Mouse (Mus musculus) T-helper 17 cell (primary cell): ENCODE data around the gene Ncoa6.
"Not testable (repeated sequence)": the region's sequence is repeated elsewhere in the genome, so short reads cannot be mapped to it uniquely, and the experiment has no call there.

Source experiments
- in situ Hi-C, 2 experiments: fragments of 300-600 bp; cut with MboI, MseI; formaldehyde crosslinking; loops; 1 replicate in 1 of 2; 2 replicates in 1 of 2; pipeline ENCODE4 v1.15.1; 2025; ENCODE audit warnings: high pct_unique_total_duplicates in 2 of 2

Ncoa6 gene

DNA sequence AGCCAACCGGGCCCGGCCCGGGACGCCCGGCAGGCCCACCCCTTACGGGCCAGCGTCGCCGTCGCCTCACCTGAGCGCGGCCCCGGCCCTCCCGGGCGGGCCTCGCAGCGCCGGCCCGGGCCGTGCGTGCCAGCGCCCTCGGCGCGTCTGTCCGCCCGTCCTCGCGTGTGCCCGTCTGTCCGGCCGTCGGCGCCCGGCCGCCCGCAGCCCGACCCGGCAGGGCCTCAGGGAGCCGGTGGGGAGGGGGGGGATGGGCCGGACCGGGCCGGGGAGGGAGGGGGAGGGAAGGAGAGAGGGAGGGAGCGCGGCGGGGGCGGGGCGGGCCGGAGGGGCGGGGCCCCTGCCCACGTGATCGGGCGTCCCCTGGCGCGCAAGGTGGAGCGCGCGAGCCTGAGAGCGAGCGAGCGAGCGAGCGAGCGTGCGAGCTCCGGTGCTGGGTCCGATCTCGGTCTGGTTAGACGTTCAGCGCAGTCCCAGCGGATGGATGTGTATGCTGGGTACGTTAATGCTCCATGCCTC is at the start of gene Ncoa6:
Gene Ncoa6 (minus strand): TSS at position 325 of the 519 bp plus-strand sequence.
- in situ Hi-C loops = no loop called here

GRCm38 (mm10) chr2:155518531-155519270 is 45.0 kb upstream of the Ncoa6 start:
- in situ Hi-C loops = loop anchor here in 1 of 2 experiments (10.0 to 25.0 kb wide), 2 partner anchors 66 to 244 kb away; partner anchors contain the start of gene Procr

DNA sequence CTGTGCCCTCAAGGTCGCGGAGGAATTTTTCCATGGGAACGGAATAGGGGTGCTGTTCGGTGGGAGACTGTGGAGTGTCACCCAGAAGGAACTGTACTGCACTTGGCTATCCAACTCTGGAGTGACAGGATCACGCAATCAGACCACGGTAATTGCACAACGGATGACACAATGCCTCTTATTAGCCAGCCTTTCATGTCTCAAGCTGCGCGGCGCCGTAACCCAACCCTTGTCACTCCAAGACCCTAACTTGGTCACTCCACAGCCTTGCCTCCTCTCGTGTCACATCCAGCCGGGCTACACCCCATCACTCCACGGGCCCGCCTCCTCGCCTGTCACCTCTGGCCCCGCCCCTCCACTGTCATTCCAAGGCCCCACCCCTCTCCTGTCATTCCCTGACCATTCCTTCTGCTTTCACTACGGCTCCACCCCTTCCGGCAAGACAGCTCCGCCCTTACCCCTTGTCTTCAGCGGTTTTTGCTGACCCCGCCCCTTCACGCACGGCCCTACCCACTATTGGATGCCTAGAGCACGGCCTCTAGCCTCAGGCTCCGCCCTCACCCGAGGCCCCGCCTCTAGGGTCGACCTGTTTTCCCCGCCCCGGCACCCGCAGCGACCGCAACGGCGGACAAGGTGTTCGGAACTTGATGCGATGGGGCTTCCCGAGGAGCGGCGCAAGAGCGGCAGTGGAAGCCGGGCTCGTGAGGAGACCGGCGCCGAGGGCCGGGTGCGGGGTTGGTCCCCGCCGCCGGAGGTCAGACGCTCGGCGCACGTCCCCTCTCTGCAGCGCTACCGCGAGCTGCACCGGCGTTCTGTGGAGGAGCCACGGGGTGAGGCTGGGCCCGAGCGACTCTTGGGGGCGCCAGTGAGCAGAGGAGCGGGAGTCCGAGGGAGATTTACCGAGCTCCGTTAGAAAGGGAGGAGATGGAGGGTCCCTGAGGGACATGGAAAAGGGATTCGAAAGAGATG is 44.0 kb upstream of the Ncoa6 start, which contains the start of the genes Acss2 and Ggt7:
Gene Acss2 (plus strand): TSS at position 494 of the 969 bp plus-strand sequence.
Gene Ggt7 (minus strand): TSS at position 783 of the 969 bp plus-strand sequence.
- in situ Hi-C loops = loop anchor here in 1 of 2 experiments (10.0 to 25.0 kb wide), 2 partner anchors 67 to 245 kb away; partner anchors contain the start of gene Procr

DNA sequence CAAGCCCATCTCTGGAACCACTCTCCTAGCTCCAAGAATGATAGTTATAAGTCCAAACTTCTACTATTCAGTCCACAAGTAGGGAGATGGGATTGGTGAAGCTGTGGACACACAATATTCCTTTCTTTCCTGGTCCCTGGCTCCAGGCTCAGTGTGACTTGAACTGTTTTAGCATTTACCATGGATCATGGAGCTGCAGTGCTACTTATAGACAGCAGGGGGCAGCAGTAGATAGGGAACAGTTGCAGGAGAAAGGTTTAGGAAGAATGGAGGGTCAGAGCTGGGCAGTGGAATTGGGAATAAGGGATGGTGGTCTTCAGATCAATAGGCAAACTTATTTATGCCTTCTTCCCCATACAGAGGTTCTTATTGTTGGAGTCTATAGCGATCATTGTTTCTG is 42.2 kb upstream of the Ncoa6 start:
- in situ Hi-C loops = loop anchor here in 1 of 2 experiments (10.0 to 25.0 kb wide), 2 partner anchors 69 to 246 kb away; partner anchors contain the start of gene Procr

DNA sequence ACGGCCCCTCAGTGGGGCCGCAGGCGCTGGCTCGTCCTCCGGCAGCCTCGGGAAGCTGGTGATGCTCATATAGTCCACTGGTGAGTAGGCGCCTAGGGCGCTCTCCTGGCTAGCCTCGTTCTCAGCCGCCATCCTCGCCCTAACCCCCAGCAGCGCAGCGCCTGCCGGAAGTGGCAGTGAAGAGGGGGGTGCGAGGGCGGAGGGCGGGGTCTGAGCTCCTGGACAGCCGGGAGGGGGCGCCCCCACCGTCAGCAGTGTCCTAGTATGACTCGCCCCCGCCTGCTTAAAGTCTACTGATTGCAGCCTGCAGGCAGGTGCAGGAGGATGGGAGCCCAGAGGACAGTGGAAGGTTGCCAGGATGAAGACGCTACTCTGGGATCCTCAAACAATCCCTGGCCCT is 41.0 kb upstream of the Ncoa6 start:
- in situ Hi-C loops = loop anchor here (5.0 to 25.0 kb wide), 4 partner anchors 70 to 248 kb away; partner anchors contain the start of gene Procr (in 1 of the 2)

DNA sequence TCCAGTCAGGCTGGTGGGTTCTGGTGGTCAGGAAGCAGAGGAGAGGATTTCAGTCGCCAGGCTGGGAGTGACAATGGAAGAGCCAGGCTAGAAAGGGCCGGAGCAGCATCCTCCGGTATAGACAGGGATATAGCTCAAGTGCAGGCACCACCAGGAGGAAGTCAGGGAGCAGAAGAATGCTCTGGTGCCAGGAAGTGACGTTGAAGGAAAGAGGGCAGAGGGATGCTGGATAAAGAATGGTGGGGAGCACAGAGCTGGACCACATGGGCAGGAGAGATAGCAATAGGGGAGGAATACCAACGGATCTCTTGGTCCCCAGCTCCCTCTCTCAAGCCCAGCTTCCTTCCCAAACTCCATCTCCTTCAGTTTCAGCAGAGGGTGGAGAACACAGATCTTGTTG is 39.8 kb upstream of the Ncoa6 start:
- in situ Hi-C loops = loop anchor here (5.0 to 25.0 kb wide), 4 partner anchors 71 to 249 kb away; partner anchors contain the start of gene Procr (in 1 of the 2)

GRCm38 (mm10) chr2:155512479-155512878 is 38.8 kb upstream of the Ncoa6 start:
- in situ Hi-C loops = loop anchor here (5.0 to 25.0 kb wide), 4 partner anchors 72 to 250 kb away; partner anchors contain the start of gene Procr (in 1 of the 2)

DNA sequence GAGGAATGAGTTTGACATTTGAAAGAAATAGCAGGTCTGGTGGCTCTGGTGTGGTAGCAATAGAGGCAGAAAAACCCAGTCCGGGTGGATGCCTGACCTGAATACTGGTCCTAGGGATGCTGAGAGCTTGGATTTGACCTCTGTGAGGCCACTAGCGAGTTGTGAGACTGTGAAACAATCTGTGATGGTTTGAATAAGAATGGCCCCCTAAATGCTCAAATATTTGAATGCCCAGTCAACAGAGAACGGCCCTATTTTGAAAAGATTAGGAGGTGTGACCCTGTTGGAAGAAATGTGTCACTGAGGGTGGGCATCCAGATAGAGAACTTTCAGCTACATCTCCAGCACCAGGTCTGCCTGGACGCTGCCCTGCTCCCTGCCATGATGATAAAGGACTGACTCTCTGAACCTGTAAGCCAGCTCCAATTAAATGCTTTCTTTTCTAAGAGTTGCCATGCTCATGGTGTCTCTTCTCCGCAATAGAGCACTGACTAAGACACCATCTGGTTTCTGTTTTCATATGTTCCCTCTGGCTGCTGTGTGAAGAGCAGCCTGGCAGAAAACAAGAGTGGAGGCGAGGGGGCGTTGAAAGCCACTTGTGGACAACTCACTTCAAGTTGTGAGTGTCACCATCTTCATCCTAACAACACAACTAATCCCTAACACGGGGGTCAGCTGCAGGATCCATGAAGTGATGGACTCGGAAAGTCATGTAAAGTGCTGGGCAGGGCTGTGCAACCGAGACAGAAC is 34.2 kb upstream of the Ncoa6 start:
- in situ Hi-C loops = loop anchor here in 1 of 2 experiments (25.0 kb wide), 1 partner anchor 254 kb away; the partner anchor contains the start of gene Procr

DNA sequence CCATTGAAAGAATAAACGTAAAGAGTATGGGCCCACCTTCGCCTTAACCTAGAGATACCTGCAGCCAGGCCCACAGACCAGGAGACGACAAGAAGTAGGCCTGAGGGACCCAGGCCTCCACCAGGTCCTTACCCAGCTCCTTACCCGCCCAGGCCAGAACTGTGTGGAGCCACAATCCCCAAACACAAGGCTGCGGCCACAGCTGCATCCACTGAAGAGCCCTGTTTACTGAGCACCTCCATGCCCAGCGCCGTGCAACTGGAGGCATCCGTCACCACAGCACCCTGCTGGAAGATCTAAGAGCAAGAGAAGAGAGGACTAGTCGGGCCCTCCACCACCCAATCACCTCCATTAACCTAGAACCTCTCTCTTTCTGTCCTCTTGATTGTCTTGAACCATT is 32.1 kb upstream of the Ncoa6 start:
- in situ Hi-C loops = loop anchor here in 1 of 2 experiments (25.0 kb wide), 1 partner anchor 256 kb away; the partner anchor contains the start of gene Procr

DNA sequence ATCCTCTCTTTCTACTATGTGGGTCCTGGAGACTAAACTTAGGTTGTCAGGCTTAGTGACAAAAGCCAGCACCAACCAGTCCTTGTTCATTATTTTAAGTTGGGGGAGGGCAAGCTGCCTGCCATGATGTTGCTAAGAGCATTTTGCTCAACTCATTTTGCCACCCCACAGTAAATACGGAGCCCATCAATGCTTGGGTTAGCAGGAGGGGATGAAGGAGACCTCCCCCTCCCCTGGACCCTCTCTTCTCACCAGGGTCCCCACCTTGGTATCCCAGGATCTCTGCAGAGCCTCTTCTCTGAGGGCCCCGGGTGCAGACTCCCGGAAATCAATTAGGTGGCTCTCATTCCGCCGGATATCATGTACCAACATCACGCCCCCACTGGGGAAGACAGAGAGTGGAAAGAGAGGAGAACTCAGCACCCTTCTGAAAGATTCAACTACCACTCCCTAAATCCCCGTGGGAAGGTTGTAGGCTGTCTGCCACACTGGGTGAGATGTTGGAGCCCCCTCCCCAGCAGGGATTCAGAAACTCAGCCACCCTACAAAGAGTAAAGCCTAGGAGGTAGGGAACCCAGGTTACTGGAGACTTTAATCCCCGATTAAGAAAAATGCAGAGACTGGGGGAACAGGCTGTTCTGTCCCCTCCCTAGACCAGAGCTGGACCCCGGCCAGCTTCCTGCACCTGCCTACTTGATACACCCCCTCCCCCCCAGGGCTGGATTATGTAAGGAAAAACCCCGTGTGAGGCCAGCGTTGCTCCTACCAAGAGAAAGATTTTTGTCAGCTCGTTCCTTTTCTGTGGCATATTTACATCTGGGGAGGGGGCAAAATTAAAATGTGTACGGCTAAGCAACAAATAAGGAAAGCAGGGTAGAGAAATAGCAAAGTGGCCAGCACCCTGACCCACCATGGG is 31.0 kb upstream of the Ncoa6 start:
- in situ Hi-C loops = loop anchor here in 1 of 2 experiments (25.0 kb wide), 1 partner anchor 258 kb away; the partner anchor contains the start of gene Procr

- in situ Hi-C loops = loop anchor here in 1 of 2 experiments (25.0 kb wide), 1 partner anchor 260 kb away; the partner anchor contains the start of gene Procr
Observed at GRCm38 (mm10) chr2:155502596-155502995, 28.9 kb upstream of the Ncoa6 start.

- in situ Hi-C loops = loop anchor here in 1 of 2 experiments (25.0 kb wide), 1 partner anchor 296 kb away; the partner anchor contains the start of gene Mmp24
Observed at GRCm38 (mm10) chr2:155490998-155491397, 17.3 kb upstream of the Ncoa6 start.

DNA sequence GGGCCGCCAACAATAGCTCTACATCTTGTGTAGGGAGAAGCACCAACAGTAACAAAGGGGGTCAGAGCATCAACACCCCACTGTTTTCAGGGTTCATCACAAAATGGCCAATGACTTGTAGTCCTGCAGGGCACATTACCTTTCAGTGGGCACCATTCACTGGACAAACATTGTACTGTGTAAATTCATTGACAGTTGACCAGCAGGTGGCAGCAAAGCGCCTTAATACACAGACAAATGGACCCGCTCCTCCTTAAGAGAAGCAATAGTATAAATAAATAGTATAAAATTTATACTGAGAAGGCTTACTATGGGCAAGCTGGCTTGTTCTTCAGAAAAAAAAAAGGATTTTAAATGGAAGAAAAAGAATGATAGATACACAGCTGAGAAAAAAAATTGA is 8.3 kb upstream of the Ncoa6 start:
- in situ Hi-C loops = loop anchor here in 1 of 2 experiments (25.0 kb wide), 1 partner anchor 305 kb away; the partner anchor contains the start of gene Mmp24

- in situ Hi-C loops = no loop called here
Observed at GRCm38 (mm10) chr2:155472671-155473569, 774 bp downstream of the Ncoa6 start.

DNA sequence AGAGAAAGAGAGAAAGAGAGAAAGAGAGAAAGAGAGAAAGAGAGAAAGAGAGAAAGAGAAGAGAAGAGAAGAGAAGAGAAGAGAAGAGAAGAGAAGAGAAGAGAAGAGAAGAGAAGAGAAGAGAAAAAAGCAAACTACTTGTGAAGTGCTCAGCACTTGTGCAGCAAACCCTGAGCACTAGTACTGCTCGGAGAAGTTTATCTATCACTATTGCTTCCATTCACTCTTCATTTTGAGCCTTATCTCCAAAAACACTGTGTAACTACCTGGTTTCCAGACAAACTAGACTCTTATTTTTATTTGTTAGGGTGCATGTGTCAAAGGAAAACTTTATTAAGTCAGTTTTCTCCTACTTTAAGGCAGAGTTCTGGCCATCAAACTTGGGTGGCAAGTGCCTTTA is 6.8 kb downstream of the Ncoa6 start:
- in situ Hi-C loops = no loop called here

DNA sequence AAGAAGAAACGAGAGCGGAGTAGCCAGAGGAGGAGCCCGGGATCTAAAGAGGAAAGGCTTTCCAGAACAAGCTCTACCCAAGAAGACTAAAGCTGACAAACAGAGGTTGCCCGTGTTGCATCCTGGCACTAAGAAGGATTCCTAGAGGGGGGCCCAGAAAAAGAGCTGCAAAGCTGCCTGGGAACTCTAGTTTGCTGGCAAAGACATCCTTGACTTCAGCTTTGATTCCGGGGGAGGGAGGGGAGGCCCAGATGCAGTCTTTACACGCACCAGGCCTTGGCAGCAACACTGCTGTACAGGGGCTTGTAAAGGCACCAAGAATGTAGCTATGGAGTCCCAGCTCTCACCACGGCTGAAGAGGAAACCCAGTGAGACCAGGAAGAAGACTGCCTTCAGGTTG is 20.1 kb downstream of the Ncoa6 start:
- in situ Hi-C loops = no loop called here

DNA sequence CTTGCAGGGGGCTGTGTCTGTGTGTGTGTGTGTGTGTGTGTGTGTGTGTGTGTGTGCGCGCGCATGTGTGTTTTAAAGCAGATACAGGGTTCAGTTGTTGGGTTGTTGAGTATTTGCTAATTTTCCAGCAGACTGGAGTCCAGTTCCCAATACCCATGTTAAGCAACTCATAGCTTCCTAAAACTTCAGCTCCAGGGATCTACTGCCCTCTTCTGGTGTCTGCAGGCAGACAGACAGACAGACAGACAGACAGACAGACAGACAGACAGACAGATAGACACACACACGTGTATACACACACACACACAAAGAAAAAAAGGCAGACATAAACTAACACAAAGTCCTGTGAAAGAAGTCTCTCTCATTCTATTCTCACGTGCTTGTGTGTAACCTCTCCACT is 22.4 kb downstream of the Ncoa6 start:
- in situ Hi-C loops = no loop called here

GRCm38 (mm10) chr2:155447906-155448305 is 25.8 kb downstream of the Ncoa6 start:
- in situ Hi-C loops = not testable (repeated sequence)
